Mouse (Mus musculus) E14TG2a.4 (cell line): ENCODE results near the gene Lrrk2.

Experiments used
- CTCF ChIP-seq: conservative IDR thresholded peaks from 2 replicates; pipeline ENCODE4 v1.5.1; 2014; ENCODE audit warnings: low read length
- NANOG ChIP-seq: IDR thresholded peaks from 2 replicates; pipeline ENCODE4 v1.6.1; 2014; ENCODE audit warnings: borderline replicate concordance, low read length, mixed read lengths
- POU5F1 ChIP-seq: IDR thresholded peaks from 2 replicates; pipeline ENCODE4 v1.6.1; 2014; ENCODE audit warnings: low read length, borderline replicate concordance

GRCm38 (mm10) chr15:91690648-91691047, 17.7 kb downstream of the Lrrk2 start:
- TF ChIP-seq CTCF, result no peak
- no peak for TF ChIP-seq POU5F1
- no peak for TF ChIP-seq NANOG
